Mouse (Mus musculus) macrophage (primary cell): Measurements from ENCODE around the gene Pex6. TPM values are rescaled to one million over a fixed set of nuclear protein-coding genes. Genes with fewer than 3 reads are reported as not detected.
A peak's percentile ranks its signal among the peaks of the same experiment; 100 is the strongest.

Experiments
- H3K27ac ChIP-seq: fragments of 350-480 bp; formaldehyde crosslinking; 2 replicates; pipeline ENCODE4 v1.9.0; 2021
- H3K36me3 ChIP-seq: fragments of 350-480 bp; formaldehyde crosslinking; 2 replicates; pipeline ENCODE4 v1.9.0; 2021; ENCODE audit errors: inconsistent target
- H3K4me3 ChIP-seq: fragments of 350-480 bp; formaldehyde crosslinking; 2 replicates; pipeline ENCODE4 v1.9.0; 2021; ENCODE audit errors: inconsistent target
- H3K79me2 ChIP-seq: fragments of 350-480 bp; formaldehyde crosslinking; 2 replicates; pipeline ENCODE4 v1.9.0; 2021; ENCODE audit errors: inconsistent target
- WGBS: methylation state at CpG from one replicate; pipeline ENCODE4 v1.1.7; 2026; ENCODE audit warnings: inconsistent platforms; ENCODE audit not compliant: missing documents; 5-methylcytosine and 5-hydroxymethylcytosine counted together
- polyA plus RNA-seq: library from polyadenylated mRNA; stranded (reverse); fragments of 250-400 nt; gene quantifications from 3 replicates; pipeline ENCODE4 v1.2.4, GENCODE M21; 2018; ENCODE audit warnings: inconsistent platforms

The Pex6 gene
- polyA plus RNA-seq, 1 experiment from 2014 or later: 6.9 TPM

- H3K4me3 ChIP-seq: no peak overlapping the region
- WGBS: 30% methylated on average over 8 of the region's 8 CpGs
- H3K27ac ChIP-seq: no peak overlapping the region
- no peaks in the 10 kb centered on the region for H3K79me2 ChIP-seq
- H3K36me3 ChIP-seq: no peaks in the 10 kb centered on the region
Measured at GRCm38 (mm10) chr17:46767868-46768267, 56.6 kb downstream of the Pex6 start.

- 95% methylated on average over 11 of the region's 11 CpGs for WGBS
- no peak overlapping the region for H3K27ac ChIP-seq
- peaks cover 9% of the 10 kb centered on the region for H3K36me3 ChIP-seq
- no peak overlapping the region for H3K4me3 ChIP-seq
- H3K79me2 ChIP-seq: no peaks in the 10 kb centered on the region
Measured at GRCm38 (mm10) chr17:46770546-46770945, 59.3 kb downstream of the Pex6 start.

- Histone ChIP-seq H3K27ac (no peak overlapping the region), H3K4me3 (no peak overlapping the region), H3K36me3 (peaks cover 13% of the 10 kb centered on the region), H3K79me2 (no peaks in the 10 kb centered on the region)
- WGBS: 97% methylated on average over 2 of the region's 4 CpGs
Measured at GRCm38 (mm10) chr17:46771025-46771424, 59.8 kb downstream of the Pex6 start.

GRCm38 (mm10) chr17:46771616-46772015, 60.4 kb downstream of the Pex6 start:
- no peak overlapping the region; the same call in 1 of the 2 replicates for H3K27ac ChIP-seq
- peaks cover 19% of the 10 kb centered on the region for H3K36me3 ChIP-seq
- no peaks in the 10 kb centered on the region for H3K79me2 ChIP-seq
- WGBS: 83% methylated on average over 17 of the region's 17 CpGs
- H3K4me3 ChIP-seq: peak overlapping the region; percentile 69; the same call in 1 of the 2 replicates

- WGBS: 0% methylated on average over 5 of the region's 5 CpGs
- Histone ChIP-seq H3K4me3 (peak overlapping the region; percentile 69), H3K36me3 (peaks cover 19% of the 10 kb centered on the region), H3K79me2 (no peaks in the 10 kb centered on the region), H3K27ac (peak overlapping the region; percentile 82)
Measured at GRCm38 (mm10) chr17:46772038-46772403, 60.8 kb downstream of the Pex6 start.

- Histone ChIP-seq H3K36me3 (peaks cover 23% of the 10 kb centered on the region), H3K79me2 (no peaks in the 10 kb centered on the region), H3K4me3 (peak within 1 kb of the TSS; percentile 69), H3K27ac (peak within 1 kb of the TSS; percentile 82)
- under 1% methylated on average over 50 of the region's 50 CpGs for WGBS
Measured at GRCm38 (mm10) chr17:46772404-46773277, 61.4 kb downstream of the Pex6 start, which contains the start of gene 2310039H08Rik. Gene 2310039H08Rik, plus strand, starts transcription at chr17:46772635.

GRCm38 (mm10) chr17:46773278-46774130, 62.2 kb downstream of the Pex6 start:
- H3K36me3 ChIP-seq: peaks cover 31% of the 10 kb centered on the region
- peak overlapping the region; percentile 82 for H3K27ac ChIP-seq
- peaks cover under 1% of the 10 kb centered on the region; the same call in 1 of the 2 replicates for H3K79me2 ChIP-seq
- H3K4me3 ChIP-seq: peak overlapping the region; percentile 69
- 10% methylated on average over 18 of the region's 20 CpGs for WGBS

- no peak overlapping the region for H3K4me3 ChIP-seq
Measured at GRCm38 (mm10) chr17:46774131-46774472, 62.8 kb downstream of the Pex6 start.

GRCm38 (mm10) chr17:46775070-46775469, 63.8 kb downstream of the Pex6 start:
- Histone ChIP-seq H3K79me2 (peaks cover 16% of the 10 kb centered on the region), H3K27ac (no peak overlapping the region), H3K36me3 (peaks cover 46% of the 10 kb centered on the region), H3K4me3 (no peak overlapping the region)
- WGBS: 98% methylated on average over 9 of the region's 9 CpGs

More at GRCm38 (mm10) chr17:46774131-46774472, 62.8 kb downstream of the Pex6 start:
- no peak overlapping the region for H3K27ac ChIP-seq
- WGBS: 75% methylated on average over 2 of the region's 2 CpGs
- peaks cover 37% of the 10 kb centered on the region for H3K36me3 ChIP-seq
- peaks cover 6% of the 10 kb centered on the region; the same call in 1 of the 2 replicates for H3K79me2 ChIP-seq

Other genes starting within 250 kb of the Pex6 start
- not detected in 3 replicates for gene Ttbk1, start 223.8 kb upstream of the Pex6 start, polyA plus RNA-seq
- gene Dnph1, start 214.8 kb upstream of the Pex6 start, polyA plus RNA-seq: 0.57 to 9.8 TPM (median 0.97 TPM) in 3 replicates
- 8.0 to 13.4 TPM (median 8.8 TPM) in 3 replicates for gene Cul9, start 165.1 kb upstream of the Pex6 start, polyA plus RNA-seq
- 15.1 to 25.6 TPM (median 25.2 TPM) in 3 replicates for gene Srf, start 155.3 kb upstream of the Pex6 start, polyA plus RNA-seq
- gene Ptk7, start 82.0 kb upstream of the Pex6 start, polyA plus RNA-seq: 0.04 to 0.14 TPM in 2 of 3 replicates, not detected in the other
- gene Klc4, start 65.4 kb upstream of the Pex6 start, polyA plus RNA-seq: 41.6 to 48.1 TPM (median 47.7 TPM) in 3 replicates
- gene Mrpl2, start 65.2 kb upstream of the Pex6 start, polyA plus RNA-seq: 34.1 to 78.8 TPM (median 41.5 TPM) in 3 replicates
- gene Cul7, start 61.1 kb upstream of the Pex6 start, polyA plus RNA-seq: 6.2 to 8.8 TPM (median 7.3 TPM) in 3 replicates
- gene Rrp36, start 37.1 kb upstream of the Pex6 start, polyA plus RNA-seq: 30.5 to 52.1 TPM (median 39.7 TPM) in 3 replicates
- 85.2 to 104 TPM (median 96.1 TPM) in 3 replicates for gene Mea1, start 32.7 kb upstream of the Pex6 start, polyA plus RNA-seq
- gene Klhdc3, start 30.5 kb upstream of the Pex6 start, polyA plus RNA-seq: 30.1 to 44.5 TPM (median 33.9 TPM) in 3 replicates
- 21.4 to 43.0 TPM (median 30.6 TPM) in 3 replicates for gene Ppp2r5d, start 6.4 kb upstream of the Pex6 start, polyA plus RNA-seq
- 0.32 TPM in 1 of 3 replicates, not detected in the others for gene Gnmt, start 17.7 kb downstream of the Pex6 start, polyA plus RNA-seq
- 79.0 to 118 TPM (median 88.6 TPM) in 3 replicates for gene Cnpy3, start 40.8 kb downstream of the Pex6 start, polyA plus RNA-seq
- gene Ptcra, start 52.2 kb downstream of the Pex6 start, polyA plus RNA-seq: not detected in 3 replicates
- gene 2310039H08Rik, start 61.2 kb downstream of the Pex6 start, polyA plus RNA-seq: 7.4 to 12.7 TPM (median 10.2 TPM) in 3 replicates
- gene Rpl7l1, start 71.2 kb downstream of the Pex6 start, polyA plus RNA-seq: 64.6 to 81.8 TPM (median 70.4 TPM) in 3 replicates
- gene Bicral, start 147.0 kb downstream of the Pex6 start, polyA plus RNA-seq: 9.3 to 10.1 TPM (median 9.6 TPM) in 3 replicates
- 6.2 to 17.0 TPM (median 13.3 TPM) in 3 replicates for gene Tbcc, start 179.2 kb downstream of the Pex6 start, polyA plus RNA-seq
- gene Prph2, start 199.0 kb downstream of the Pex6 start, polyA plus RNA-seq: not detected in 3 replicates